Mouse (Mus musculus) adrenal gland, adult (tissue): ENCODE measurements around the gene Pbx3.
A peak's percentile ranks its signal among the peaks of the same experiment; 100 is the strongest.

ENCODE experiments used
- DNase-seq, 2 experiments: peaks; one replicate each; pipeline ENCODE4 v3.0.0; 2022 to 2023; ENCODE audit warnings: low spot score in 1 of 2; ENCODE audit not compliant: inconsistent age in 2 of 2

Gene Pbx3

GRCm38 (mm10) chr2:34298202-34298601 is 74.7 kb downstream of the Pbx3 start:
- no peak for DNase-seq

GRCm38 (mm10) chr2:34289726-34290125 is 83.2 kb downstream of the Pbx3 start:
- DNase-seq: no peak

GRCm38 (mm10) chr2:34284239-34284638 is 88.7 kb downstream of the Pbx3 start:
- no peak for DNase-seq

GRCm38 (mm10) chr2:34280996-34281395 is 91.9 kb downstream of the Pbx3 start:
- DNase-seq: peak; percentile 67 to 83

- no peak for DNase-seq
These were observed 93.2 kb downstream of the Pbx3 start for GRCm38 (mm10) chr2:34279726-34280125.

GRCm38 (mm10) chr2:34275630-34276193 is 97.2 kb downstream of the Pbx3 start:
- DNase-seq: no peak

- DNase-seq: peak in 1 of 2 experiments; percentile 72
These were observed 110.9 kb downstream of the Pbx3 start for GRCm38 (mm10) chr2:34262046-34262445.

GRCm38 (mm10) chr2:34260653-34261076 is 112.3 kb downstream of the Pbx3 start:
- no peak for DNase-seq

- no peak for DNase-seq
These were observed 114.7 kb downstream of the Pbx3 start for GRCm38 (mm10) chr2:34258256-34258655.

GRCm38 (mm10) chr2:34257611-34258010 is 115.3 kb downstream of the Pbx3 start:
- no peak for DNase-seq

- DNase-seq: no peak
These were observed 116.9 kb downstream of the Pbx3 start for GRCm38 (mm10) chr2:34256000-34256553.

- no peak for DNase-seq
These were observed 119.3 kb downstream of the Pbx3 start for GRCm38 (mm10) chr2:34253627-34254026.

- DNase-seq: no peak
These were observed 119.8 kb downstream of the Pbx3 start for GRCm38 (mm10) chr2:34253111-34253510.

- DNase-seq: no peak
These were observed 120.7 kb downstream of the Pbx3 start for GRCm38 (mm10) chr2:34252286-34252685.

GRCm38 (mm10) chr2:34249961-34250658 is 122.8 kb downstream of the Pbx3 start:
- peak in 1 of 2 experiments; percentile 51 for DNase-seq

- DNase-seq: peak; percentile 61 to 87
These were observed 123.6 kb downstream of the Pbx3 start for GRCm38 (mm10) chr2:34249141-34249960.

GRCm38 (mm10) chr2:34240885-34241284 is 132.1 kb downstream of the Pbx3 start:
- DNase-seq: no peak

- DNase-seq: no peak
These were observed 133.6 kb downstream of the Pbx3 start for GRCm38 (mm10) chr2:34239315-34239858.

- DNase-seq: no peak
These were observed 137.4 kb downstream of the Pbx3 start for GRCm38 (mm10) chr2:34235467-34236075.

- no peak for DNase-seq
These were observed 138.7 kb downstream of the Pbx3 start for GRCm38 (mm10) chr2:34234274-34234673.

GRCm38 (mm10) chr2:34233271-34233670 is 139.7 kb downstream of the Pbx3 start:
- DNase-seq: no peak
